Mouse (Mus musculus) forebrain, postnatal 0 days (tissue): ENCODE measurements around the gene Uck2. TPM values are rescaled to one million over a fixed set of nuclear protein-coding genes. Genes with fewer than 3 reads are reported as not detected.

ENCODE experiments used
- ATAC-seq: fragments of 200-750 bp; cut with Nextera tagmentation; 2 replicates; pipeline ENCODE4 v1.8.0; 2017; ENCODE audit warnings: mild to moderate bottlenecking, moderate library complexity
- DNase-seq: peaks from one replicate; pipeline ENCODE4 v3.0.0-alpha.2; 2015
- H3K27ac ChIP-seq: fragments of 300-500 bp; sonication (generic); 2 replicates; pipeline ENCODE4 v1.5.1; 2014; ENCODE audit warnings: low read depth, mild to moderate bottlenecking, antibody characterized with exemption, low read length, moderate library complexity, mixed read lengths
- H3K27me3 ChIP-seq: fragments of 300-500 bp; sonication (generic); 2 replicates; pipeline ENCODE4 v1.6.1; 2014; ENCODE audit warnings: mild to moderate bottlenecking, low read length, mixed read lengths; ENCODE audit not compliant: insufficient read depth
- H3K36me3 ChIP-seq: fragments of 300-500 bp; sonication (generic); 2 replicates; pipeline ENCODE4 v1.6.1; 2014; ENCODE audit warnings: mild to moderate bottlenecking, moderate library complexity; ENCODE audit not compliant: insufficient read depth
- H3K4me1 ChIP-seq: fragments of 300-500 bp; sonication (generic); 2 replicates; pipeline ENCODE4 v1.6.1; 2014; ENCODE audit warnings: antibody characterized with exemption; ENCODE audit not compliant: insufficient read depth
- H3K4me2 ChIP-seq: fragments of 300-500 bp; sonication (generic); 2 replicates; pipeline ENCODE4 v1.6.1; 2014; ENCODE audit warnings: low read depth, mild to moderate bottlenecking, moderate library complexity
- H3K4me3 ChIP-seq: fragments of 300-500 bp; sonication (generic); 2 replicates; pipeline ENCODE4 v1.5.1; 2014; ENCODE audit warnings: low read depth, low read length, mixed read lengths
- H3K9ac ChIP-seq: fragments of 300-500 bp; sonication (generic); 2 replicates; pipeline ENCODE4 v1.6.1; 2014; ENCODE audit warnings: mild to moderate bottlenecking
- H3K9me3 ChIP-seq: fragments of 300-500 bp; sonication (generic); 2 replicates; pipeline ENCODE4 v1.6.1; 2016; ENCODE audit warnings: low read length
- CTCF ChIP-seq: sonication (generic); IDR thresholded peaks from 2 replicates; pipeline ENCODE4 v1.5.1; 2016; ENCODE audit warnings: antibody characterized with exemption, control low read depth, low read depth
- WGBS: fragments of 180-500 bp; shearing (Covaris S2); extraction: QIAGEN DNeasy Blood & Tissue Kit; methylation state at CpG from one replicate; pipeline ENCODE4 v1.1.7; 2014; 5-methylcytosine and 5-hydroxymethylcytosine counted together
- polyA plus RNA-seq: library from polyadenylated mRNA; unstranded; fragments of >200 nt; fragmentation: Nextera tagmentation; extraction: Ambion mirVana; gene quantifications from 2 replicates; pipeline ENCODE4 v1.2.1, GENCODE M21; 2015
- total RNA-seq: library from RNA; depleted of rRNA; stranded (reverse); fragments of >200 nt; gene quantifications from 2 replicates; pipeline ENCODE4 v1.2.3, GENCODE M21; 2014

Uck2 gene
- total and polyA plus RNA-seq, 2 experiments from 2014 or later: 48.2 to 80.7 TPM

- WGBS: 9% methylated on average over 6 of the region's 6 CpGs
- 0 out of 2 replicates have a peak, but pooled peaks have one; percentile 19 for TF ChIP-seq CTCF
- no peaks in the 10 kb centered on the region; the same call in 1 of the 2 replicates for H3K36me3 ChIP-seq
- H3K9ac ChIP-seq: peak overlapping the region; percentile 41; the same call in 1 of the 2 replicates
- ATAC-seq (peak; percentile 83), DNase-seq (peak; percentile 88)
- peaks cover 27% of the 10 kb centered on the region for H3K4me1 ChIP-seq
- H3K4me2 ChIP-seq: peak overlapping the region; percentile 53
- H3K27me3 ChIP-seq: no peaks in the 10 kb centered on the region
- peak overlapping the region; percentile 83 for H3K27ac ChIP-seq
- no peaks in the 10 kb centered on the region for H3K9me3 ChIP-seq
- peak overlapping the region; percentile 20; the same call in 1 of the 2 replicates for H3K4me3 ChIP-seq
These were observed 15.3 kb downstream of the Uck2 start for GRCm38 (mm10) chr1:167269856-167270270.

- Histone ChIP-seq H3K4me2 (peak overlapping the region; percentile 53; the same call in 1 of the 2 replicates), H3K36me3 (no peaks in the 10 kb centered on the region), H3K9me3 (no peaks in the 10 kb centered on the region), H3K9ac (no peak overlapping the region), H3K27me3 (no peaks in the 10 kb centered on the region), H3K4me3 (no peak overlapping the region), H3K4me1 (peaks cover 27% of the 10 kb centered on the region), H3K27ac (peak overlapping the region; percentile 83)
- WGBS: 28% methylated on average over 14 of the region's 14 CpGs
- peak; percentile 5 for ATAC-seq
- no peak for TF ChIP-seq CTCF
- no peak for DNase-seq
These were observed 15.7 kb downstream of the Uck2 start for GRCm38 (mm10) chr1:167269350-167269811.

DNA sequence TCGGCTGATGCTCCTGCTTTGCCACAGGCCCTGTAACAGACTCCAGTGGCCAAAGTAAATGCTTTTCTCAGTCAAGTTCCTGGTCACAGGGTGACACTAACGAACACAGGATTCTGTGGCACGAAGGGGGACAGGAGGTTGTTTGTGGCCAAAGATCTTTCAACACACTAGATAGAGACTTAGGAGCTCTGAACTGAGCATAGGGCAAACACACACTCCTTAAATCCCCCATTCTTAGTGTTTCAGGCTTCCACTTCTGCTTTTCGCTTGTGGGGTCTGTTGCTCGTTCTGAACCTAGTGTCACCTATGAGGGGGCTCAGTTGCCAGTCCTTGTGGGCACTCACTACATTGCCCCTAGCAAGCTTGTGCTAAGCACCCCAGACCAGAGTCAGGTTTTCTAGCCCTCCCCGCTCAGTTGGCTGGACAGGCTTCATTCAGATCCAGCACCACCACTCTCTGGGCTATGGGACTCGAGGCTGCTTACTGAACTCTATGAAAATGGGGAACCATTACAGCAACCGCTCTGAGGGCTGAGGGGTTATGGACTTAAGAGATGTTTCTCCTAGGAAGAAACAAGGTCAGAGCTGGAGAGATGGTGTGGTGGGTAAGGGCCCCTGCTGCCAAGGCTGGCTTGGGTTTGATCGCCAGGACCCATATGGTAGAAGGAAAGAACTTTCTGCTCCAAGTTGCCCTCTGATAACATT, 16.6 kb downstream of the Uck2 start:
- WGBS: 88% methylated on average over 9 of the region's 9 CpGs
- no peak for DNase-seq
- Histone ChIP-seq H3K27ac (no peak overlapping the region), H3K4me2 (no peak overlapping the region), H3K27me3 (no peaks in the 10 kb centered on the region), H3K36me3 (no peaks in the 10 kb centered on the region), H3K9me3 (no peaks in the 10 kb centered on the region), H3K9ac (no peak overlapping the region), H3K4me3 (no peak overlapping the region), H3K4me1 (peaks cover 26% of the 10 kb centered on the region)
- TF ChIP-seq CTCF: no peak
- no peak for ATAC-seq

GRCm38 (mm10) chr1:167266720-167267119, 18.4 kb downstream of the Uck2 start:
- Histone ChIP-seq H3K4me3 (no peak overlapping the region), H3K9me3 (no peaks in the 10 kb centered on the region), H3K4me1 (peaks cover 24% of the 10 kb centered on the region), H3K9ac (no peak overlapping the region), H3K36me3 (no peaks in the 10 kb centered on the region), H3K27me3 (no peaks in the 10 kb centered on the region), H3K27ac (no peak overlapping the region), H3K4me2 (no peak overlapping the region)
- no peak for TF ChIP-seq CTCF
- WGBS: 78% methylated on average over 3 of the region's 3 CpGs
- no peak for DNase-seq
- ATAC-seq: no peak

- H3K4me3 ChIP-seq: no peak overlapping the region
- ATAC-seq (no peak), DNase-seq (no peak)
- H3K4me1 ChIP-seq: peaks cover 15% of the 10 kb centered on the region
- H3K9me3 ChIP-seq: no peaks in the 10 kb centered on the region
- no peak for TF ChIP-seq CTCF
- no peaks in the 10 kb centered on the region for H3K27me3 ChIP-seq
- no peak overlapping the region for H3K27ac ChIP-seq
- H3K9ac ChIP-seq: no peak overlapping the region
- 87% methylated on average over 4 of the region's 4 CpGs for WGBS
- no peaks in the 10 kb centered on the region for H3K36me3 ChIP-seq
- H3K4me2 ChIP-seq: no peak overlapping the region
These were observed 19.8 kb downstream of the Uck2 start for GRCm38 (mm10) chr1:167265366-167265765.

GRCm38 (mm10) chr1:167262489-167263041, 22.6 kb downstream of the Uck2 start:
- Histone ChIP-seq H3K4me1 (no peaks in the 10 kb centered on the region), H3K36me3 (no peaks in the 10 kb centered on the region), H3K27ac (no peak overlapping the region), H3K9me3 (no peaks in the 10 kb centered on the region), H3K4me3 (no peak overlapping the region), H3K27me3 (no peaks in the 10 kb centered on the region), H3K4me2 (no peak overlapping the region), H3K9ac (no peak overlapping the region)
- 69% methylated on average over 10 of the region's 10 CpGs for WGBS
- no peak for ATAC-seq
- no peak for DNase-seq
- TF ChIP-seq CTCF: no peak

- DNase-seq: no peak
- 91% methylated on average over 11 of the region's 11 CpGs for WGBS
- no peak for TF ChIP-seq CTCF
These were observed 23.4 kb downstream of the Uck2 start for GRCm38 (mm10) chr1:167261750-167262149.

More at GRCm38 (mm10) chr1:167261750-167262149, 23.4 kb downstream of the Uck2 start:
- Histone ChIP-seq H3K27ac (no peak overlapping the region), H3K27me3 (no peaks in the 10 kb centered on the region), H3K4me3 (no peak overlapping the region), H3K4me1 (no peaks in the 10 kb centered on the region), H3K36me3 (no peaks in the 10 kb centered on the region), H3K9ac (no peak overlapping the region), H3K4me2 (no peak overlapping the region), H3K9me3 (no peaks in the 10 kb centered on the region)
- ATAC-seq: no peak
